Mouse (Mus musculus): ENCODE measurements at regions not wholly inside any gene's neighbourhood (a gene's known extent, or its start where the extent isn't known, plus 50 kb on each side); places are given as distances from the start of the nearest gene placed in this dataset.

GRCm38 (mm10) chr11:79881812-79882211 is 80.4 kb downstream of the Utp6 start:
- Histone ChIP-seq H3K4me2 (no peak overlapping the region), H3K9ac (no peak overlapping the region), H3K36me3 (no peaks in the 10 kb centered on the region), H3K27ac (no peak overlapping the region), H3K4me3 (no peak overlapping the region), H3K27me3 (no peaks in the 10 kb centered on the region), H3K4me1 (replicated peaks) (no peaks in the 10 kb centered on the region), H3K9me3 (no peaks in the 10 kb centered on the region)
- 62% methylated on average over 4 of the region's 4 CpGs for WGBS
- no peak for ATAC-seq (ENCODE audit: low FRiP score)

GRCm38 (mm10) chr11:79878091-79878490 is 84.1 kb downstream of the Utp6 start:
- H3K9ac ChIP-seq: no peak overlapping the region
- WGBS: 86% methylated on average over 7 of the region's 7 CpGs
- no peak for ATAC-seq (ENCODE audit: low FRiP score)
- no peaks in the 10 kb centered on the region for H3K36me3 ChIP-seq
- no peak overlapping the region for H3K4me3 ChIP-seq
- no peaks in the 10 kb centered on the region for H3K27me3 ChIP-seq
- no peaks in the 10 kb centered on the region for H3K4me1 ChIP-seq (replicated peaks)
- H3K4me2 ChIP-seq: no peak overlapping the region
- H3K27ac ChIP-seq: no peak overlapping the region
- H3K9me3 ChIP-seq: no peaks in the 10 kb centered on the region

GRCm38 (mm10) chr11:79877184-79877745 is 84.9 kb downstream of the Utp6 start:
- WGBS: 61% methylated on average over 3 of the region's 3 CpGs
- ATAC-seq (ENCODE audit: low FRiP score): no peak

GRCm38 (mm10) chr11:79871783-79872628 is 90.2 kb downstream of the Utp6 start:
- H3K27ac ChIP-seq: no peak overlapping the region
- no peaks in the 10 kb centered on the region for H3K9me3 ChIP-seq
- 0 out of 2 replicates have a peak, but pooled peaks cover 6% of the 10 kb centered on the region for H3K4me1 ChIP-seq (replicated peaks)
- no peak overlapping the region for H3K9ac ChIP-seq
- ATAC-seq (ENCODE audit: low FRiP score): no peak
- no peaks in the 10 kb centered on the region for H3K27me3 ChIP-seq
- no peaks in the 10 kb centered on the region for H3K36me3 ChIP-seq
- no peak overlapping the region for H3K4me3 ChIP-seq
- no peak overlapping the region for H3K4me2 ChIP-seq
- 93% methylated on average over 10 of the region's 10 CpGs for WGBS

More at GRCm38 (mm10) chr11:79877184-79877745, 84.9 kb downstream of the Utp6 start:
- Histone ChIP-seq H3K9ac (no peak overlapping the region), H3K4me2 (no peak overlapping the region), H3K4me3 (no peak overlapping the region), H3K9me3 (no peaks in the 10 kb centered on the region), H3K4me1 (replicated peaks) (no peaks in the 10 kb centered on the region), H3K27me3 (no peaks in the 10 kb centered on the region), H3K27ac (no peak overlapping the region), H3K36me3 (no peaks in the 10 kb centered on the region)

GRCm38 (mm10) chr11:79870189-79870588 is 92.0 kb downstream of the Utp6 start:
- no peaks in the 10 kb centered on the region for H3K36me3 ChIP-seq
- H3K27me3 ChIP-seq: no peaks in the 10 kb centered on the region
- no peak overlapping the region for H3K27ac ChIP-seq
- WGBS: 65% methylated on average over 5 of the region's 5 CpGs
- ATAC-seq (ENCODE audit: low FRiP score): no peak
- no peak overlapping the region for H3K9ac ChIP-seq
- no peak overlapping the region for H3K4me3 ChIP-seq
- no peaks in the 10 kb centered on the region for H3K9me3 ChIP-seq
- H3K4me2 ChIP-seq: no peak overlapping the region
- 0 out of 2 replicates have a peak, but pooled peaks cover 6% of the 10 kb centered on the region for H3K4me1 ChIP-seq (replicated peaks)

GRCm38 (mm10) chr11:79869009-79869408 is 93.2 kb downstream of the Utp6 start:
- 75% methylated on average over 5 of the region's 5 CpGs for WGBS
- H3K27ac ChIP-seq: no peak overlapping the region
- no peaks in the 10 kb centered on the region for H3K36me3 ChIP-seq
- no peak overlapping the region for H3K9ac ChIP-seq
- 0 out of 2 replicates have a peak, but pooled peaks cover 11% of the 10 kb centered on the region for H3K4me1 ChIP-seq (replicated peaks)
- ATAC-seq (ENCODE audit: low FRiP score): no peak
- no peaks in the 10 kb centered on the region for H3K27me3 ChIP-seq
- no peaks in the 10 kb centered on the region for H3K9me3 ChIP-seq
- no peak overlapping the region for H3K4me2 ChIP-seq
- no peak overlapping the region for H3K4me3 ChIP-seq

GRCm38 (mm10) chr11:79864836-79865235 is 97.4 kb downstream of the Utp6 start:
- Histone ChIP-seq H3K9me3 (no peaks in the 10 kb centered on the region), H3K27me3 (0 out of 2 replicates have a peak, but pooled peaks cover 4% of the 10 kb centered on the region), H3K4me1 (replicated peaks) (0 out of 2 replicates have a peak, but pooled peaks cover 8% of the 10 kb centered on the region), H3K9ac (no peak overlapping the region), H3K27ac (no peak overlapping the region), H3K4me2 (no peak overlapping the region), H3K4me3 (no peak overlapping the region), H3K36me3 (no peaks in the 10 kb centered on the region)
- ATAC-seq (ENCODE audit: low FRiP score): no peak
- WGBS: 66% methylated on average over 5 of the region's 5 CpGs

- H3K4me2 ChIP-seq: no peak overlapping the region
- 0 out of 2 replicates have a peak, but pooled peaks cover 4% of the 10 kb centered on the region for H3K27me3 ChIP-seq
- no peaks in the 10 kb centered on the region for H3K9me3 ChIP-seq
- no peak overlapping the region for H3K4me3 ChIP-seq
- H3K4me1 ChIP-seq (replicated peaks): 0 out of 2 replicates have a peak, but pooled peaks cover 5% of the 10 kb centered on the region
- H3K27ac ChIP-seq: no peak overlapping the region
- 90% methylated on average over 14 of the region's 14 CpGs for WGBS
- no peak for ATAC-seq (ENCODE audit: low FRiP score)
- no peak overlapping the region for H3K9ac ChIP-seq
- no peaks in the 10 kb centered on the region for H3K36me3 ChIP-seq
Observed at GRCm38 (mm10) chr11:79863487-79864175, 98.6 kb downstream of the Utp6 start.

- H3K4me2 ChIP-seq: no peak overlapping the region
- WGBS: 34% methylated on average over 12 of the region's 12 CpGs
- no peak overlapping the region for H3K27ac ChIP-seq
- H3K4me1 ChIP-seq (replicated peaks): 0 out of 2 replicates have a peak, but pooled peaks cover 5% of the 10 kb centered on the region
- H3K9me3 ChIP-seq: no peaks in the 10 kb centered on the region
- no peak for ATAC-seq (ENCODE audit: low FRiP score)
- H3K9ac ChIP-seq: no peak overlapping the region
- H3K36me3 ChIP-seq: no peaks in the 10 kb centered on the region
- H3K4me3 ChIP-seq: no peak overlapping the region
- H3K27me3 ChIP-seq: 0 out of 2 replicates have a peak, but pooled peaks cover 4% of the 10 kb centered on the region
Observed at GRCm38 (mm10) chr11:79860611-79861067, 101.6 kb downstream of the Utp6 start.

- WGBS: 87% methylated on average over 5 of the region's 5 CpGs
- ATAC-seq (ENCODE audit: low FRiP score): no peak
- H3K9ac ChIP-seq: no peak overlapping the region
- no peak overlapping the region for H3K27ac ChIP-seq
- H3K4me2 ChIP-seq: no peak overlapping the region
- no peak overlapping the region for H3K4me3 ChIP-seq
- no peaks in the 10 kb centered on the region for H3K36me3 ChIP-seq
- H3K9me3 ChIP-seq: no peaks in the 10 kb centered on the region
- H3K27me3 ChIP-seq: no peaks in the 10 kb centered on the region
- H3K4me1 ChIP-seq (replicated peaks): no peaks in the 10 kb centered on the region
Observed at GRCm38 (mm10) chr11:79856376-79856775, 105.8 kb downstream of the Utp6 start.

GRCm38 (mm10) chr11:79849545-79849944 is 112.6 kb downstream of the Utp6 start:
- Histone ChIP-seq H3K9me3 (no peaks in the 10 kb centered on the region), H3K4me3 (no peak overlapping the region), H3K27me3 (no peaks in the 10 kb centered on the region), H3K9ac (no peak overlapping the region), H3K4me1 (replicated peaks) (no peaks in the 10 kb centered on the region), H3K36me3 (no peaks in the 10 kb centered on the region), H3K27ac (no peak overlapping the region), H3K4me2 (no peak overlapping the region)
- ATAC-seq (ENCODE audit: low FRiP score): no peak
- WGBS: 92% methylated on average over 3 of the region's 3 CpGs

- ATAC-seq (ENCODE audit: low FRiP score): no peak
- WGBS: 88% methylated on average over 4 of the region's 4 CpGs
- Histone ChIP-seq H3K27ac (no peak overlapping the region), H3K36me3 (no peaks in the 10 kb centered on the region), H3K4me2 (no peak overlapping the region), H3K4me1 (replicated peaks) (no peaks in the 10 kb centered on the region), H3K4me3 (no peak overlapping the region), H3K27me3 (no peaks in the 10 kb centered on the region), H3K9me3 (no peaks in the 10 kb centered on the region), H3K9ac (no peak overlapping the region)
Observed at GRCm38 (mm10) chr11:79844436-79844835, 117.8 kb downstream of the Utp6 start.
